Mouse (Mus musculus) cerebellum, postnatal 4 days (tissue): ENCODE data around the gene Pigu.

ENCODE experiments used
- DNase-seq, 2 experiments: peaks; one replicate each; pipeline ENCODE4 v3.0.0; 2022; ENCODE audit warnings: low spot score in 2 of 2, mixed read lengths in 1 of 2

Gene Pigu

GRCm38 (mm10) chr2:155356971-155357591 is at the start of gene Pigu:
Gene Pigu, minus strand, starts transcription at chr2:155357430.
- DNase-seq = peak; percentile 83 to 90

GRCm38 (mm10) chr2:155404635-155405034 is 47.4 kb upstream of the Pigu start:
- no peak for DNase-seq

- DNase-seq = no peak
Observed at GRCm38 (mm10) chr2:155401926-155402325, 44.7 kb upstream of the Pigu start.

- DNase-seq = no peak
Observed at GRCm38 (mm10) chr2:155400276-155400675, 43.0 kb upstream of the Pigu start.

- no peak for DNase-seq
Observed at GRCm38 (mm10) chr2:155394586-155394985, 37.4 kb upstream of the Pigu start.

GRCm38 (mm10) chr2:155388573-155388972 is 31.3 kb upstream of the Pigu start:
- no peak for DNase-seq

- no peak for DNase-seq
Observed at GRCm38 (mm10) chr2:155387052-155387451, 29.8 kb upstream of the Pigu start.

GRCm38 (mm10) chr2:155386534-155386899 is 29.3 kb upstream of the Pigu start:
- DNase-seq = no peak

GRCm38 (mm10) chr2:155385731-155386533 is 28.7 kb upstream of the Pigu start:
- DNase-seq = no peak

- DNase-seq = peak; percentile 71 to 85
Observed at GRCm38 (mm10) chr2:155385090-155385489, 27.9 kb upstream of the Pigu start.

GRCm38 (mm10) chr2:155382791-155383438 is 25.7 kb upstream of the Pigu start:
- DNase-seq = no peak

- DNase-seq = no peak
Observed at GRCm38 (mm10) chr2:155382332-155382700, 25.1 kb upstream of the Pigu start.

- DNase-seq = peak; percentile 95 to 99
Observed at GRCm38 (mm10) chr2:155381643-155382331, 24.6 kb upstream of the Pigu start.

- DNase-seq = peak in 1 of 2 experiments; percentile 19
Observed at GRCm38 (mm10) chr2:155381060-155381437, 23.8 kb upstream of the Pigu start.

GRCm38 (mm10) chr2:155380261-155381059 is 23.2 kb upstream of the Pigu start, which contains the start of gene Trp53inp2:
Gene Trp53inp2, plus strand, starts transcription at chr2:155381059.
- no peak for DNase-seq

- DNase-seq = no peak
Observed at GRCm38 (mm10) chr2:155376191-155376590, 19.0 kb upstream of the Pigu start.

GRCm38 (mm10) chr2:155374521-155374920 is 17.3 kb upstream of the Pigu start:
- no peak for DNase-seq

- DNase-seq = no peak
Observed at GRCm38 (mm10) chr2:155373886-155374285, 16.7 kb upstream of the Pigu start.

- no peak for DNase-seq
Observed at GRCm38 (mm10) chr2:155373302-155373701, 16.1 kb upstream of the Pigu start.

- no peak for DNase-seq
Observed at GRCm38 (mm10) chr2:155372451-155372850, 15.2 kb upstream of the Pigu start.

GRCm38 (mm10) chr2:155369333-155369883 is 12.2 kb upstream of the Pigu start:
- DNase-seq = peak in 1 of 2 experiments; percentile 34
